Mouse (Mus musculus): ENCODE data around the gene Ephb1. TPM values are rescaled to one million over a fixed set of nuclear protein-coding genes. Genes with fewer than 3 reads are reported as not detected.
A peak's percentile ranks its signal among the peaks of the same experiment; 100 is the strongest.

The Ephb1 gene
- polyA plus RNA-seq, 1 experiment from 2014 or later: 38.8 TPM

DNA sequence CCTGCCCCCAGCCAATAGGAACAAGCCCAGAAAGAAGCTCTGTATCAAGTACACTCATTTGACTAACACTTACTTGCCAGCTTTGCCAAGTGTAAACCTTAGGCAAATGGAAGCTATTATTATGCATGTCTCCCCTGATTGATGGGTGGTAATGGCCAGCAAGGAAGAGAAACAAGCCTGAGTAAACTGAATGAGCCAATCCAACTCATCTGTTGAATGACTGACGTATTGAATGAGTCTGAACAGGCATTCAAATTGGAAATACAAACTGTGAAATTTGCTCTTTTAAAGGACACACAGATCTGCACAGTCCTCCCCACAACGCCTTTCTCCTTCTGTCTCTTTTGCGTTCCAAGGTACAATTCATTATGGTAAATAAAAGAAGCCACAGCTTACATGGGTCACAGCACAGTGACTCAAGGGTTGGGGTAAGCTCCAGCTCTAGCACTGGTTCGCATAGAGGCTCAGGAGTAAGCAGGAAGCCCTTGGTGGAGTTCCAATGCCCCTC is 119.0 kb downstream of the Ephb1 start:
- Histone ChIP-seq H3K9me3 (replicated peaks) (no peaks in the 10 kb centered on the region), H3K27me3 (replicated peaks) (peaks cover 16% of the 10 kb centered on the region), H3K27ac (replicated peaks) (no peak overlapping the region), H3K9ac (replicated peaks) (no peak overlapping the region), H3K4me2 (no peak overlapping the region), H3K4me3 (replicated peaks) (no peak overlapping the region), H3K36me3 (no peaks in the 10 kb centered on the region), H3K4me1 (peaks cover 27% of the 10 kb centered on the region)
- 21% methylated on average over 4 of the region's 4 CpGs for WGBS
- peak; percentile 63 for ATAC-seq (ENCODE audit: low FRiP score)

- peak; percentile 40; the same call in 1 of the 2 replicates for ATAC-seq (ENCODE audit: low FRiP score)
- Histone ChIP-seq H3K9ac (replicated peaks) (no peak overlapping the region), H3K4me1 (peaks cover 28% of the 10 kb centered on the region), H3K4me2 (no peak overlapping the region), H3K27me3 (replicated peaks) (0 out of 2 replicates have a peak, but pooled peaks cover 7% of the 10 kb centered on the region), H3K4me3 (replicated peaks) (no peak overlapping the region), H3K9me3 (replicated peaks) (no peaks in the 10 kb centered on the region), H3K36me3 (no peaks in the 10 kb centered on the region), H3K27ac (replicated peaks) (no peak overlapping the region)
- WGBS: 40% methylated on average over 6 of the region's 6 CpGs
These were observed 123.2 kb downstream of the Ephb1 start for GRCm38 (mm10) chr9:102231248-102231647.

GRCm38 (mm10) chr9:102216746-102217566 is 137.5 kb downstream of the Ephb1 start:
- Histone ChIP-seq H3K9me3 (replicated peaks) (no peaks in the 10 kb centered on the region), H3K4me2 (no peak overlapping the region), H3K27ac (replicated peaks) (no peak overlapping the region), H3K36me3 (no peaks in the 10 kb centered on the region), H3K4me3 (replicated peaks) (no peak overlapping the region), H3K9ac (replicated peaks) (no peak overlapping the region), H3K27me3 (replicated peaks) (0 out of 2 replicates have a peak, but pooled peaks cover 9% of the 10 kb centered on the region), H3K4me1 (peaks cover 23% of the 10 kb centered on the region)
- WGBS: 65% methylated on average over 7 of the region's 7 CpGs
- ATAC-seq (ENCODE audit: low FRiP score): no peak

DNA sequence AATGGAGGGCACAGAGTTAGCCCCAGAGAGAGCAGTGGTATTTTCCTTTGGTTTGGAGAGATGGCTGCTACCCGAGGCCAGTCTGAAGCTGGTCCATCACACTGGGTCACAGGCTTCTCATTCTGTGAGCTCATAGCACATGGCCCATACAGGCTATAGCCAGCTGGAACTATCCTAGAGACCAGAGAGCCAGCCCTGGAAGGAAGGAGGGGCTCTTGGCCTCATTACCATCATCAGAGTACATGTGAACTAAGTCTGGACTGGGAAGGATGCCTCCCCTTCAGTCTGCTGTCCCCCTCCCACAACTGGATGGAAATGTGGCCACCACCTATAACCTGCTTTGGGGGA is 142.5 kb downstream of the Ephb1 start:
- H3K9me3 ChIP-seq (replicated peaks): no peaks in the 10 kb centered on the region
- WGBS: 0% methylated on average over 1 of the region's 1 CpGs

GRCm38 (mm10) chr9:102211296-102212035 is 143.0 kb downstream of the Ephb1 start:
- no peaks in the 10 kb centered on the region for H3K9me3 ChIP-seq (replicated peaks)
- WGBS: 10% methylated on average over 10 of the region's 10 CpGs
- peak; percentile 87 for ATAC-seq (ENCODE audit: low FRiP score)
- H3K4me2 ChIP-seq: no peak overlapping the region
- H3K36me3 ChIP-seq: no peaks in the 10 kb centered on the region
- H3K9ac ChIP-seq (replicated peaks): no peak overlapping the region
- no peak overlapping the region for H3K4me3 ChIP-seq (replicated peaks)
- H3K27me3 ChIP-seq (replicated peaks): no peaks in the 10 kb centered on the region
- peaks cover 27% of the 10 kb centered on the region for H3K4me1 ChIP-seq
- H3K27ac ChIP-seq (replicated peaks): no peak overlapping the region; the same call in 1 of the 2 replicates

More for the DNA sequence above, 142.5 kb downstream of the Ephb1 start:
- Histone ChIP-seq H3K36me3 (no peaks in the 10 kb centered on the region), H3K4me1 (peaks cover 32% of the 10 kb centered on the region), H3K27me3 (replicated peaks) (no peaks in the 10 kb centered on the region), H3K4me3 (replicated peaks) (no peak overlapping the region), H3K27ac (replicated peaks) (no peak overlapping the region; the same call in 1 of the 2 replicates), H3K4me2 (no peak overlapping the region), H3K9ac (replicated peaks) (no peak overlapping the region)
- no peak for ATAC-seq (ENCODE audit: low FRiP score)

GRCm38 (mm10) chr9:102205518-102205917 is 149.0 kb downstream of the Ephb1 start:
- 29% methylated on average over 3 of the region's 3 CpGs for WGBS
- no peak for ATAC-seq (ENCODE audit: low FRiP score)
- no peak overlapping the region for H3K9ac ChIP-seq (replicated peaks)

DNA sequence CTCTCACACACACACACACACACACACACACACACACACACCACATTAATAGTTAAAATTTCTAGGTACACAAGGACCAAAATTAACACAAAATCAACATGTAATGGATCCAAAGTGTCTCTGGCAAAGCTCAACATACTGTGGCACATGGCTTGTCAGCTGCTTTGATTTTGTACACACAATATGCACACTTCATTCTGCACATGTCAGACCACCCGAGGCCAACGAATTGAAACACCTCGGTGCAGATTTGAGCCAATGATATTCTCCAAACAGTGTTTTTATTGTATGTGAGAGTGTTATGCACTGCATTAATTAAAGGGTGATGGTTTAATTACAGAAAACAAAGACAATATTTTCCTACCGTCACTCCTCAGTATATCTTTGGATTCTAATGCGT is 152.6 kb downstream of the Ephb1 start:
- 69% methylated on average over 5 of the region's 5 CpGs for WGBS
- Histone ChIP-seq H3K27me3 (replicated peaks) (peaks cover 11% of the 10 kb centered on the region), H3K4me3 (replicated peaks) (no peak overlapping the region), H3K4me1 (peaks cover 8% of the 10 kb centered on the region; the same call in 1 of the 2 replicates), H3K4me2 (no peak overlapping the region), H3K9me3 (replicated peaks) (no peaks in the 10 kb centered on the region), H3K27ac (replicated peaks) (no peak overlapping the region), H3K9ac (replicated peaks) (no peak overlapping the region), H3K36me3 (no peaks in the 10 kb centered on the region)
- no peak for ATAC-seq (ENCODE audit: low FRiP score)

More at GRCm38 (mm10) chr9:102205518-102205917, 149.0 kb downstream of the Ephb1 start:
- Histone ChIP-seq H3K9me3 (replicated peaks) (no peaks in the 10 kb centered on the region), H3K4me2 (no peak overlapping the region), H3K4me3 (replicated peaks) (no peak overlapping the region), H3K4me1 (no peaks in the 10 kb centered on the region), H3K27ac (replicated peaks) (no peak overlapping the region), H3K36me3 (no peaks in the 10 kb centered on the region), H3K27me3 (replicated peaks) (peaks cover 6% of the 10 kb centered on the region)

- Histone ChIP-seq H3K27me3 (replicated peaks) (peaks cover 12% of the 10 kb centered on the region), H3K4me2 (no peak overlapping the region), H3K36me3 (no peaks in the 10 kb centered on the region), H3K27ac (replicated peaks) (no peak overlapping the region), H3K9ac (replicated peaks) (no peak overlapping the region), H3K9me3 (replicated peaks) (no peaks in the 10 kb centered on the region), H3K4me1 (peaks cover 20% of the 10 kb centered on the region), H3K4me3 (replicated peaks) (no peak overlapping the region)
- 93% methylated on average over 6 of the region's 6 CpGs for WGBS
- no peak for ATAC-seq (ENCODE audit: low FRiP score)
These were observed 157.6 kb downstream of the Ephb1 start for GRCm38 (mm10) chr9:102196856-102197255.

DNA sequence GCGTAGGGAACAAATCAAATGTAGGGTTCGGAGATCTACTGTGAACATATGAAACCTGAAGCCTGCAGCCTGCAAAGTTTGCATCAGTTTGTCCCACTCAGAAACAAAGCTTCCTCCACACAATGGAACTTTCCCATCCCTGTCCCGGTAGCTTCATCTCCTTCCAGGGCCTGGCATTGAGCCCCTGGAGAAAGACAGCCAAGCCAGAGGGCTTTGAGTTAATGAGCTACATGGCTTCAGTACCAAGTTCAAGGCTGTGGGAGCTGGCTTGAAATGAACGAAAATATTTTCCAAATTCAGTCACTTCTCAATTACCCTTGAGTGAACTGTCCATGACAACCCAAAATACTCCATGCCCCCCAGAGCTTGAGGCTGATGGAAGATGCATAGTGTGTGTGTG is 160.4 kb downstream of the Ephb1 start:
- no peak for ATAC-seq (ENCODE audit: low FRiP score)
- no peak overlapping the region for H3K4me2 ChIP-seq
- H3K4me3 ChIP-seq (replicated peaks): no peak overlapping the region
- H3K9ac ChIP-seq (replicated peaks): no peak overlapping the region
- peaks cover 32% of the 10 kb centered on the region for H3K4me1 ChIP-seq
- no peaks in the 10 kb centered on the region for H3K9me3 ChIP-seq (replicated peaks)
- H3K27ac ChIP-seq (replicated peaks): peak overlapping the region; percentile 46
- H3K36me3 ChIP-seq: no peaks in the 10 kb centered on the region
- 67% methylated on average over 4 of the region's 4 CpGs for WGBS
- H3K27me3 ChIP-seq (replicated peaks): peaks cover 17% of the 10 kb centered on the region

- Histone ChIP-seq H3K4me2 (no peak overlapping the region), H3K9ac (replicated peaks) (no peak overlapping the region), H3K36me3 (no peaks in the 10 kb centered on the region), H3K4me1 (peaks cover 25% of the 10 kb centered on the region), H3K4me3 (replicated peaks) (no peak overlapping the region), H3K27ac (replicated peaks) (peak overlapping the region; percentile 46; the same call in 1 of the 2 replicates), H3K9me3 (replicated peaks) (no peaks in the 10 kb centered on the region), H3K27me3 (replicated peaks) (peaks cover 17% of the 10 kb centered on the region)
- WGBS: 25% methylated on average over 13 of the region's 13 CpGs
- ATAC-seq (ENCODE audit: low FRiP score): peak; percentile 83
These were observed 161.5 kb downstream of the Ephb1 start for GRCm38 (mm10) chr9:102192724-102193685.

DNA sequence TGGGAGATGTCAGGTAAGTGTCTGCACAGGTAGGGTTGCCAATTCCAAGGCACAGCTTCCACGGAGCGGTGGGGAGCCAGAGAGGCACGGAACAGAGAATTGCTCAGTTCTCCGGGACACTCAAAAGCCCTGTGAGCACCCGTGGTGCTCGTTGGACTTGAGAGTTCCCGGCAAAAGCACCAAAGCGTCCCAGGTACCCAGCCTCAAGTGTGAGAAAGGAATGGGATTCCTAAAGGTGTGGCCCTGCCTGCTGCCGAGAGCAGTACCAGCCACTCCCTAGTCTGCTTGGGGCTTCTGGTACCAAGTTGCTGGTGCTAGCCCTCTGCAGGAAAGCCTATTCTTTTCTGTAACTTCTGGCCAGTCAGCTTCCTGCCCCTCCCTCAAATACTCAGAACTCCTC is 164.4 kb downstream of the Ephb1 start:
- 77% methylated on average over 9 of the region's 9 CpGs for WGBS
- H3K27ac ChIP-seq (replicated peaks): no peak overlapping the region
- H3K36me3 ChIP-seq: no peaks in the 10 kb centered on the region
- H3K4me1 ChIP-seq: peaks cover 25% of the 10 kb centered on the region
- no peak overlapping the region for H3K4me3 ChIP-seq (replicated peaks)
- ATAC-seq (ENCODE audit: low FRiP score): no peak
- no peaks in the 10 kb centered on the region for H3K9me3 ChIP-seq (replicated peaks)
- no peak overlapping the region for H3K4me2 ChIP-seq
- peaks cover 11% of the 10 kb centered on the region; the same call in 1 of the 2 replicates for H3K27me3 ChIP-seq (replicated peaks)
- no peak overlapping the region for H3K9ac ChIP-seq (replicated peaks)
